Mouse (Mus musculus) embryonic facial prominence, embryonic 10.5 days (tissue): Measurements from ENCODE around the gene Supt5. TPM values are rescaled to one million over a fixed set of nuclear protein-coding genes. Genes with fewer than 3 reads are reported as not detected.

ENCODE experiments used
- DNase-seq: peaks from one replicate; pipeline ENCODE4 v3.0.0-alpha.2; 2017; ENCODE audit warnings: low spot score
- H3K27ac ChIP-seq: fragments of 300-500 bp; sonication (generic); replicated peaks from 2 replicates; pipeline ENCODE4 v1.5.1; 2016; ENCODE audit warnings: mild to moderate bottlenecking
- H3K27me3 ChIP-seq: fragments of 300-500 bp; sonication (generic); replicated peaks from 2 replicates; pipeline ENCODE4 v1.6.1; 2016; ENCODE audit warnings: low read depth, mild to moderate bottlenecking; ENCODE audit not compliant: poor library complexity, severe bottlenecking
- H3K36me3 ChIP-seq: fragments of 300-500 bp; sonication (generic); replicated peaks from 2 replicates; pipeline ENCODE4 v1.6.1; 2016; ENCODE audit warnings: mild to moderate bottlenecking, moderate library complexity
- H3K4me1 ChIP-seq: fragments of 300-500 bp; sonication (generic); 2 replicates; pipeline ENCODE4 v1.6.1; 2016
- H3K4me3 ChIP-seq: fragments of 300-500 bp; sonication (generic); 2 replicates; pipeline ENCODE4 v1.5.1; 2016; ENCODE audit warnings: mild to moderate bottlenecking, moderate library complexity
- H3K9me3 ChIP-seq: fragments of 300-500 bp; sonication (generic); 2 replicates; pipeline ENCODE4 v1.6.1; 2016; ENCODE audit warnings: mild to moderate bottlenecking
- WGBS: fragments of 180-500 bp; shearing (Covaris S2); methylation state at CpG from one replicate; pipeline ENCODE4 v1.1.7; 2016; 5-methylcytosine and 5-hydroxymethylcytosine counted together
- polyA plus RNA-seq: library from polyadenylated mRNA; unstranded; fragments of >200 nt; fragmentation: Nextera tagmentation; extraction: Ambion mirVana; gene quantifications from 2 replicates; pipeline ENCODE4 v1.2.1, GENCODE M21; 2016

Supt5 gene
- polyA plus RNA-seq, 1 experiment from 2014 or later, result 122 TPM

DNA sequence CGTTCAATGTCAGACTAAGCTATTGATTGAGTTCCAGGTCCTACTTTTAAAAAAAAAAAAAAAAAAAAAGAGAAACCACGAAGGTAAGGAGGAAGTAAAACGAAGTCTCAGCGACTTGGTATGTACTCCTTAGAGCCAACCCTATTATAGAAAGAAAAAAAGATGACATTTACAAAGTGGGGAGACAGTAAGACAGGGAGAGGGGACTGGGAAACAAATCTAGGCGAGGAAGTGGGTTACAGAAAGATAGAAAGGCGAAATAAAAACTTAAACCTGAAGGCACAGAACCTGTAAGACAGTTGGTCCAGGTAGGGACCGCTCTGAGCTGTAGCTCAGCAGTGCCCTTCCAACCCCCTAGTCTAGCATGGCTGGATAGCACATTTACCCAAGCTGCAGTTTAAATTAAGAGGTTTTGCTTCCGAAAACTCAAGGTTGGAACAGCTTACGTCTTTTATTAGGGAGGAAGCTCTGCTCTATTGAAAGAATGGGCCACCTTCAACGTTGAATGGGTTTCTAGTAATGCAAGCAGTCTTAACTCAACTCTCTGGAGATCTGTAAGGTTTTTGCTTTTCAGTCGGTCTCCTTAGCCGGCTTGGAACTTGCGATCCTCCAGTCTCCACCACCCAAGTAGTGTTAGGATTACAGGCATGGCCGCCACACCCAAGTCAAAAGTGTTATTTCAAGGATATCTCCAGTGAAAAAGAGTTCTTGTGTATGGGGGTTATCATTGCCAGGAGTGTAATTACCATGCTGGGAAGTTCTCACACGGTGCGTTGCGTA lies 41.9 kb upstream of the Supt5 start, which contains the start of gene Zfp36:
Gene Zfp36 (minus strand): TSS at position 17 of the 780 bp plus-strand sequence.
- Histone ChIP-seq H3K4me3 (peak within 1 kb of the TSS; percentile 72), H3K36me3 (peaks cover 17% of the 10 kb centered on the region), H3K27ac (peak within 1 kb of the TSS; percentile 95), H3K4me1 (peaks cover 80% of the 10 kb centered on the region), H3K27me3 (peaks cover 10% of the 10 kb centered on the region), H3K9me3 (no peaks in the 10 kb centered on the region)
- DNase-seq, result no peak
- WGBS, result 48% methylated on average over 17 of the region's 17 CpGs

DNA sequence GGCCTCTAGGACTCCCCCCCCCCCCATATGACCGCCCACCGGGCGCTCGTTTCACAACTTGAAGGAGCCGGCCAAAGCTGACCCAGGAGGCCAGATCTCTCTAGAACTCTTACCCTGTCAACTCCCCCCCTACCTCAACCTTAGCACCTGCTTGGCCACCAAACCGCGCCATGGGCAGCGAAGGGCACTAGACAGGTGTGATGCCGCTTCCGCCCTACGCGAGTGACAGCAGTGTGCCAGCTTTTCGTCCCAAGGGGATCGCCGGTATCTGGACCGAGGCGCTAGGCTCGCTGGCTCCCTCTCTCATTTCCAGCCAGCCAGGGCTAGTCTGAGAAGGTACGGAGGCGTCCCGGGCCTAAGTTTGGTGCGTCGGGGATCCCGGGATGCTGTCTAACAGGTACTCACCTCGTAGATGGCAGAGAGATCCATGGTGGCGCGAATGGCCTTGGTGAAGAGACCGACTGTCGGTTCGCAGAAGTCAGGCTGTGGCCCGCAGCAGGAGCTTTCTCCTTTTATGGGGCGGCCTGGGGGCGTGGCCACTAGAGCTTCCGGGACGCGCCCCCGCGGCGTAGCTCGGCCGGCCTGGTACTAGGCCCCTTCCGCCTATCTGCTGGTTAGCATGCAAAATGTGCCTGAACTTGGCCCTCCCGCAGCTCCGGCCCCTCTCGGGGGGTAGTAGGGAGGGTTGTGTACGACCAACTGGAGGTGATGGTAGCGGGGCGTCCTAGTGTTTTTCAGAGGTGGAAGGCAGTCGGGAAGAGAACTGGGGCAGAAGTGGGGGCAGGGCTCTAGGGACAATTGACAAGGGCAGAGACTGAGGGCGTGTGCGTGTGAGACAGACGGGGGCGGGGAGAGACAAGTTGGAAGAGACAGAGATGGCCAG lies 40.5 kb upstream of the Supt5 start:
- H3K27me3 ChIP-seq, result peaks cover 10% of the 10 kb centered on the region
- H3K4me3 ChIP-seq, result peak overlapping the region; percentile 72
- under 1% methylated on average over 53 of the region's 53 CpGs for WGBS
- peak overlapping the region; percentile 92 for H3K27ac ChIP-seq
- H3K4me1 ChIP-seq, result peaks cover 92% of the 10 kb centered on the region
- no peaks in the 10 kb centered on the region for H3K9me3 ChIP-seq
- H3K36me3 ChIP-seq, result peaks cover 10% of the 10 kb centered on the region
- DNase-seq, result peak; percentile 90

DNA sequence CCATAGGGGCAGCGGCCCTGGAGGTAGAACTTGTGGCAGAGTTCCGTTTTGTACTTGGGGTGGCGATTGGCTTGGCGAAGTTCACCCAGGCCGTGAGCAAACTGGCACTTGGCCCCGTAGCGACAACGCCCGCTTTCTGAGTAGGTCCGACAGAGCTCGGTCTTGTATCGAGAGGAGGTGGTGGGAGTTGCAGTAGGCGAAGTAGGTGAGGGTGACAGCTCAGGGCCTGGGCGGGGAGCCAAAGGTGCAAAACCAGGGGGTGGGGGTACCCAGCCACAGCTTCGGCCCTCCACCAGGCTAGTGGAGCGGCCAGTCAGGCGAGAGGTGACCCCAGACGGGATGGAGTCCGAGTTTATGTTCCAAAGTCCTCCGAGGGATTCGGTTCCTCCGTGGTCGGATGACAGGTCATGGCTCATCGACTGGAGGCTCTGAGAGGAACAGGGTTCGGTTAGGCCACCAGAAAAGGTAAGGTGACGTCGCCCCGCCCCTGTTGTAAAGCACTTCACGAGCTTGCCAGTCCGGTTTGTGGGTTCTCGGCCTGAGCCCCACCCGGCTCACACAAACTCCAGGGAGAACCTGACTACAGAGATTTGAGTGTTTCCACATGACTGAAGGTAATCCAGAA lies 39.6 kb upstream of the Supt5 start:
- Histone ChIP-seq H3K9me3 (no peaks in the 10 kb centered on the region), H3K27ac (peak overlapping the region; percentile 92), H3K4me1 (peaks cover 94% of the 10 kb centered on the region), H3K36me3 (peaks cover 10% of the 10 kb centered on the region), H3K4me3 (peak overlapping the region; percentile 72), H3K27me3 (peaks cover 10% of the 10 kb centered on the region)
- WGBS, result 47% methylated on average over 32 of the region's 32 CpGs
- no peak for DNase-seq

GRCm38 (mm10) chr7:28377190-28378065 lies 38.9 kb upstream of the Supt5 start:
- Histone ChIP-seq H3K27me3 (peaks cover 10% of the 10 kb centered on the region), H3K36me3 (peaks cover 10% of the 10 kb centered on the region), H3K4me1 (peaks cover 87% of the 10 kb centered on the region), H3K27ac (peak overlapping the region; percentile 92; the same call in 1 of the 2 replicates), H3K9me3 (no peaks in the 10 kb centered on the region), H3K4me3 (peak overlapping the region; percentile 72)
- WGBS, result 69% methylated on average over 18 of the region's 18 CpGs
- DNase-seq, result no peak

DNA sequence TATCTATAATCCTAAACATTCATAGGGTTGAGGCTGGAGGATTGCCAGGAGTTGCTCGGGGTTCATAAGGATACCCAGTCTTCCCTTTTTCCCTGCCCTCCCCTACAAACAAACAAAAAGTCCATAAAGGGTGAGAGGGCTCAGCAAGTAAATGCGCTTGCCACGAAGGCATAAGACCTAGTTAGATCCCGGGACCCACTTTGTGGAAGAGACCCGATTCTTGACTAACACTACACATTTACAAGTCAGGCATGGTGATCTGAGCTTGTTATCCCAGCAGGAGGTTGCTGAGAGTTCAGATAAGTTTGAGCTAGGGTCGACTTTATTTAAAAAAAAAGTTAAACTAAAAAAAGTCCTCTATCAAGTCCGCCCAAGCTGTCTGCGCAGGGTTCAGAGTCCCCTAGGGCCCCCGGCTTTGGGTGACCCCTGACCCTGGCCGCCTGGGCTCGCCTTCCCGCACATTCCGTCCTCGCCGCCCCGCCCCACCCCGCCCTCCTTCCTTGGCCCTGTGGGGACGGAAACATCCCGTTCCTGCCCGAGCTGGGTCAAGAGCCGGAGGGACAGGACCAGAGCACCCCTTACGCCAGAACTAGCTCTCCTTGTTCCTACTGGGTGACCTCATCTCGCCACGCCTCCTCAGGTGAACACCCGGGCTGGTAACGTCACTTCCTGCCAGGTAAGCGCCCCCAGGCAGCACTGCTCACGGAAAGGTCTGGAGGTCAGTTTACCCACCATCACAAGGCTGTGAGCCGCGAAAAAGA lies 37.6 kb upstream of the Supt5 start:
- 1% methylated on average over 30 of the region's 30 CpGs for WGBS
- Histone ChIP-seq H3K4me1 (peaks cover 77% of the 10 kb centered on the region), H3K36me3 (peaks cover 10% of the 10 kb centered on the region)

GRCm38 (mm10) chr7:28375176-28375921 lies 36.8 kb upstream of the Supt5 start:
- DNase-seq, result peak; percentile 96
- Histone ChIP-seq H3K27me3 (peaks cover 10% of the 10 kb centered on the region), H3K27ac (peak overlapping the region; percentile 96), H3K36me3 (peaks cover 14% of the 10 kb centered on the region), H3K4me3 (peak overlapping the region; percentile 57), H3K9me3 (no peaks in the 10 kb centered on the region), H3K4me1 (peaks cover 77% of the 10 kb centered on the region)
- under 1% methylated on average over 36 of the region's 36 CpGs for WGBS

More for the DNA sequence above, 37.6 kb upstream of the Supt5 start:
- Histone ChIP-seq H3K9me3 (no peaks in the 10 kb centered on the region), H3K27ac (peak overlapping the region; percentile 96), H3K4me3 (peak overlapping the region; percentile 57), H3K27me3 (peaks cover 10% of the 10 kb centered on the region)
- DNase-seq, result peak; percentile 82

DNA sequence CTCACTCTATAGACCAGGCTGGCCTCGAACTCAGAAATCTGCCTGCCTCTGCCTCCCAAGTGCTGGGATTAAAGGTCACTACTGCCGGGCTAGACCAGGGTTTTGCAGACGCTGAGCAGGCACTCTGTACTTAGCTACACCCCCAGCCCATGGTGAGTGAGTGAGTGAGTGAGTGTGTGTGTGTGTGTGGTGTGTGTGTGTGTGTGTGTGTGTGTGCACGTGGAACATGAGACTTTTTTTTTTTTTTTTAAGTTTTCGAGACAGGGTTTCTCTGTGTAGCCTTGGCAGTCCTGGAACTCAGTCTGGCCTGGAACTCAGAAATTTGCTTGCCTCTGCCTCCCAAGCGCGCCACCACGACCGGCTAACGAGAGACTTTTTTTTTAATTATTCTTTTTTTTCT lies 36.1 kb upstream of the Supt5 start:
- peak overlapping the region; percentile 57; the same call in 1 of the 2 replicates for H3K4me3 ChIP-seq
- H3K36me3 ChIP-seq, result peaks cover 21% of the 10 kb centered on the region
- H3K9me3 ChIP-seq, result no peaks in the 10 kb centered on the region
- WGBS, result 76% methylated on average over 10 of the region's 10 CpGs
- peak overlapping the region; percentile 96 for H3K27ac ChIP-seq
- no peak for DNase-seq
- H3K4me1 ChIP-seq, result peaks cover 77% of the 10 kb centered on the region
- peaks cover 10% of the 10 kb centered on the region for H3K27me3 ChIP-seq

- WGBS, result 78% methylated on average over 7 of the region's 7 CpGs
- H3K36me3 ChIP-seq, result peaks cover 28% of the 10 kb centered on the region
- H3K4me1 ChIP-seq, result peaks cover 77% of the 10 kb centered on the region
- peaks cover 10% of the 10 kb centered on the region for H3K27me3 ChIP-seq
- H3K9me3 ChIP-seq, result no peaks in the 10 kb centered on the region
- no peak for DNase-seq
- no peak overlapping the region; the same call in 1 of the 2 replicates for H3K4me3 ChIP-seq
- peak overlapping the region; percentile 96; the same call in 1 of the 2 replicates for H3K27ac ChIP-seq
Observed at GRCm38 (mm10) chr7:28373891-28374495, 35.4 kb upstream of the Supt5 start.

DNA sequence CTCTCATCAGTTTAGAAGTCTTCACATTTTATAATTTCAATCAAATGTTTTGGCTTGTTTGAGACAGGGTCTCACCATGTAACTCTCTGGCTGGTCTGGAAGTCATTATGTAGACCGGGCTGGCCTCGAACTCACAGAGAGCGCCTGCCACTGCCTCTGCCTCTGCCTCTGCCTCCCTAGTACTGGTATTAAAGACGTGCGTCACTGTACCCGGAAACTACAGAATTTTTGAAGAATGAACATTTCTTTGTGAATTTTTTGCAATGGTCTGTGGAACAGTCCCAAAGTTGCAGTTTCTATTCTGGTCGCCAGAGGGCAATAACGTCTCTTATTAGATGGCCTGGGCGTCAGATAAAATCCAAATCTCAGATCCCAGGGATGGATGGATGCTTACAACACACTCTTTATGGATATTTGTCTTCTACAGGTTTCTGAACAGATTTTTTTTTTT lies 34.6 kb upstream of the Supt5 start:
- peaks cover 76% of the 10 kb centered on the region for H3K4me1 ChIP-seq
- H3K9me3 ChIP-seq, result no peaks in the 10 kb centered on the region
- H3K27me3 ChIP-seq, result peaks cover 9% of the 10 kb centered on the region
- WGBS, result under 1% methylated on average over 9 of the region's 9 CpGs
- peaks cover 35% of the 10 kb centered on the region for H3K36me3 ChIP-seq
- H3K27ac ChIP-seq, result peak overlapping the region; percentile 97
- peak; percentile 76 for DNase-seq
- peak overlapping the region; percentile 91 for H3K4me3 ChIP-seq
